Mouse (Mus musculus): Measurements from ENCODE around the gene Commd1.

Commd1 gene

DNA sequence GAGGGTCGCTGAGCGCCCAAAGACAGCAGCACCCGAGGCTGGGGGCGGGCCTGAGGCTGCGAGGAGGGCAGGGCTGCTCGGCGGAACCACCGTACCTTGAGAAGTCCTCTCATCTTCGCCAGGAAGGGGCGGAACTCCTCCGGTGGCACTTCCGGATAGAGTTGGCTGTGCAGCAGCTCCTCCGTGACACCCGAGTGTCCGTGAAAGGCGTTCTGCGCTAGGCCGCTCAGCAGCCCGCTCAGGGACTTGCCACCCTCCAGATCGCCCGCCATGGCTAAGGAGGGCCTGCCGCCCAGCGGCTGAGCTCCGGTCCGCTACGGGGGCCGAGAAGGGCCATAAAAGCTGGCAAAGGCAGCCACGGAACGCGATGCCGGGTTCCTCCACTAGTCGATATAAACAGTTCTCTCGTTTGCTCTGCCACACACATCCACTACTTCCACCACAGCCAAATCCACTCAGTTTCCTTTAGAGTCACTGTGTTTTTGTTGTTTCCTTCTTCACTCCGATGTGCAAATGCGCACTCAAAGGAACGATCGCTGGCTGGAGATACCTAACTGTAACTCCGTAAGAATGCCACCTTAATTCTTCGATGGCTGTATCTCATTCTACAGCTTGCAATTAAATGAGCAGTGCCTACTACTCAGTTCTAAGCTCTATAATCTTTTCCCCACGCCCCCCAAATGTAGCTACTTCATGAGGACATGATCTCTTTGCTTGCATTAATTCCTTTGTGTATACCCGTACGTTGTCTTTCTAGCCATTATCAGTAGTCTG lies at the start of gene Commd1, which contains the start of gene Gm28048:
Gene Commd1 (minus strand): TSS at position 399 of the 774 bp plus-strand sequence.
Gene Gm28048 (minus strand): TSS at position 107 of the 774 bp plus-strand sequence.
- in situ Hi-C loops (cut with MboI; ENCODE audit: unreplicated experiment in 2 of 2): loop anchor here (25.0 kb wide), 5 partner anchors 430 to 1420 kb away; partner anchors contain the start of genes Mdh1 (in 1 of the 2), Pex13 (in 1 of the 2), Pus10 (in 1 of the 2) and Wdpcp (in 1 of the 2)

DNA sequence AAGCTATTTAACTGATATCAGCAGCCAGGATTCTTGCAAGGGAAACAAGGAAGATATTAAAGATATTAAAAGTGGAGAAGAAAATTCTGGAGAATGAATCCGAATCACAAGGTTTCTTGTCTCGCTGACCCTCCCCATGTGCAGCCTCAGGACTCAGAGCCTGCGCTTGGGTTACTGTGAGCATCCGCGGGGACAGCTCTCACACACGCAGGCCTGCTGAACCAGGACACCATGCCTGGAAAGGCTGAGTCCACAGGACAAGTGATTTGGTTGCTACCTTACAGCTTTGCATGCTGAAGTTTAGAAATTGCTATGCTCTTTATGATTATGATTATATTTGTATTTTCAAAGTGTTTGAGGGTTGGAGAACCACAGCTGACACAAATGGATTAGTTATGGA lies 47.2 kb upstream of the Commd1 start:
- in situ Hi-C loops (cut with MboI; ENCODE audit: unreplicated experiment in 2 of 2): no loop called here

DNA sequence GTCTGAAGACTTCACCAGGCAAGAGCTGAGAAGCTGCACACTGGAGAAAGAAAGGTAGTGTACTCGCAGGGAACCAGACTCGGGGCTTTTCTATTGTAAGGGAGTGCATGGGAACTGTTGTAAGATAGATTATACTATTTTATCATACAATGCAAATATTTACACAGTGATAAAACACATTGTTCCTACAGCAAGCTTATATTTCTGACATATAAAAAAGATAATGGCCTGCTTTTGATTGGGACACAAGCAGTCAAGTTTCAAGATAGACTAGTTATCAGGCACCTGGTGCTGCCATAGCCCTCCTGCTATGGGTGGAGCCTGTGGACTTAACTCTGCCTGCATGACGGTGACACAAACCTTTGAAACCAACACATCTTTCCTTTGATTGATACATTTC lies 46.8 kb upstream of the Commd1 start:
- in situ Hi-C loops (cut with MboI; ENCODE audit: unreplicated experiment in 2 of 2): no loop called here

DNA sequence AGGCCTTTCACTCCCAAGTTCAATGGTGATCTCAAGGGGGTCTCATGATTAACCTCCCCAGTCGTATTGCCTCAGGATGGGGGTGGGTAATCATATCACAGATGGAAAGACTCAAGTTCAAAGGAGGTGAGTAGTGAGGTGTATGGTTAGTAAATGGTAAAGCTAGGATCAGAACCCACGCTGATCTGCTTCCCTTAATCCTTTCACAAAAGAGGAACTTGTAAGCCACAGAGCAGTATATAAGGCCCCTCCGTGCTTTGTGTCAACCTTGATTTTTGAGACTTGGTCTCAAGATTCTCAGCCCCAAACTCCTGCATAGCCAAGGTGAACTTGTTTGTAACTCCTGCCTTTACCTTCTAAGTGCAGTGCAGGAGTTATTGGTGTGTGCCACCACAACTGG lies 42.0 kb upstream of the Commd1 start:
- in situ Hi-C loops (cut with MboI; ENCODE audit: unreplicated experiment in 2 of 2): loop anchor here in 1 of 2 experiments (25.0 kb wide), 1 partner anchor 938 kb away; no protein-coding TSS in a partner anchor

DNA sequence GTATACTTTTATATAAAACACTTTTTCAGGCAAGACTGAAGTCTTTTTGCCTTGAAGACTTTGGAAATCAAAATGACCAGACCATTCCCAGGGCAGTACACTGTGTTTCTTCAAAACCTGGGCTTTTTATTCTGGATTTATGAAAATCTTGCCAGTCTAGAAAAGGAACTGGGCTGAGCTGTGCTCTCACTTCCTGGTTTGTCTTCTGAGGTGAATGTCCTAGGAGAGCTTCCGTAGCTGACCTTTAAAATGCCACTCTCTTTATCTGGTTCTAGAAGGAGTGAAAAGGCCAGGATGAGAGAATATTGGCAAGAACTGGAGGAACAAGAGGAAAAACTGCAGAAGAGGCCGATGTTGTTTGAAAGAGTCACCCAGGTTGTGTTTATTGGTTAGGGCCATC lies 41.0 kb upstream of the Commd1 start:
- in situ Hi-C loops (cut with MboI; ENCODE audit: unreplicated experiment in 2 of 2): loop anchor here in 1 of 2 experiments (25.0 kb wide), 1 partner anchor 939 kb away; no protein-coding TSS in a partner anchor

DNA sequence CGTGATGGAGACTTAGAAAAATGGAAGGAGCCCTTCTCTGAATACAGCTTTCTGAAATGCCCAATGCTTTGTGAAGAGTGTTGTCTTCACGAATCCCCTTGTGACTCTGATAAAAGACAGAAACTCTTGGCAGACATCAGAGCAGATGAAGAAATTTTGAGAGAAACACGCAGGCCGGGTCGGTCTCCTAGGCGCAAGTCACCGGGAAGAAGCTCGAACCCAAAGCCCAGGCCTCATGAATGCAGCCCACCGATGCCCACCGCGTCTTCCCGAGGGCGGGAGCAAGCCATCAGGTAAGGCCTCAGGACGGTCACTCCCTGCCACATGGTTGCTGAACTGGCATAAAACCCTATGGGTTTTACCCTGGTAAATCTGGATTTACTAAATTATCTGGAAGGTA lies 38.7 kb upstream of the Commd1 start:
- in situ Hi-C loops (cut with MboI; ENCODE audit: unreplicated experiment in 2 of 2): loop anchor here in 1 of 2 experiments (25.0 kb wide), 1 partner anchor 941 kb away; no protein-coding TSS in a partner anchor

DNA sequence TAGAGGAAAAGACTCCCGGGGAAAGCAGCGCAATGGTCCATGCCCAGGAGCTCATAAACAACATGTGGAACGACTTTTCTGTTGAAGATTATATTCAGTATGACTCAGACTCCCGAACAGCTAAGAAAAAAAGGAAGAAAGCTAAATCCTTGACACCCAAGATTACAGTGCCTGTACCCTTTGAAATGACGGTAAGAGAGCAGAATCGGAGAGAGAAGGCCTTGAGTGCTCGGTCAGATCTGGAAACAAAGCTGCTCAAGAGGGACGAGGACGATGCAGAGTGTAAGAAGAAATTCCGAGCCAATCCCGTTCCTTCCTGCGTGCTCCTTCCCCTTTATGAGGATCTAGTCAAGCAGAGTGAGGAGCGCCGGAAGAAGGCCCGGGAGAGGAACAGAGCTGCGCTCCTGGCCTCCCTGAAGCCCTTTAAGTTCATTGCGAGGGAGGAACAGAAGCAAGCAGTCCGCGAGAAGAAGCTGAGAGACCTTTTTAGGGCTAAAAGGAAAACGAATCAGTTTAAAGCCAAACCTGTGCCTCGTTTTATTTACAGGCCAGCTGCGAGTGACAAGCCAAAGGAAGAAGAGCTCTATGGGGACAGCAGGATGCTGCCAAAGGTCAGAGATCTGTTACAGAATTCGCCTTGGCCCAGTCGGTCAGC lies 38.1 kb upstream of the Commd1 start:
- in situ Hi-C loops (cut with MboI; ENCODE audit: unreplicated experiment in 2 of 2): loop anchor here in 1 of 2 experiments (25.0 kb wide), 1 partner anchor 942 kb away; no protein-coding TSS in a partner anchor

DNA sequence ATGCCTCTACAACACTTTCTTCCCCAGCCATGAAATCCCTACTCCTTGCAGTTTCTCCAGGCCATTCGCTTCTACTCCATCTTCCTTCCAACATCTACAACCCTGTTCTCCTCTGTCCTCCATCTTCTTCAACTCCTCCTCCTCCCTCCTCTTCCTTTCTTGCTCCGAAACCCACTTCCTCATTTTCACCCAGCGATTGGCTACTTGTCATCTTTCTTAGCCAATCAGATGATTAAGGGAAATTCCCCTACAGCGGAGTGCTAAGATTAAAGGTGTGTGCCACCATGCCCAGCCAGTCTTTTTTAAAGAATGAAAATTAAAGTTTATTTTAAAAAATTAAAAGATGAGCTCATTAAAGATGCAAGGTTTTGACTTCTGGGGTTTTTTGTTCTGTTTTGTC lies 35.8 kb upstream of the Commd1 start:
- in situ Hi-C loops (cut with MboI; ENCODE audit: unreplicated experiment in 2 of 2): loop anchor here (10.0 to 25.0 kb wide), 3 partner anchors 127 to 944 kb away; no protein-coding TSS in a partner anchor

DNA sequence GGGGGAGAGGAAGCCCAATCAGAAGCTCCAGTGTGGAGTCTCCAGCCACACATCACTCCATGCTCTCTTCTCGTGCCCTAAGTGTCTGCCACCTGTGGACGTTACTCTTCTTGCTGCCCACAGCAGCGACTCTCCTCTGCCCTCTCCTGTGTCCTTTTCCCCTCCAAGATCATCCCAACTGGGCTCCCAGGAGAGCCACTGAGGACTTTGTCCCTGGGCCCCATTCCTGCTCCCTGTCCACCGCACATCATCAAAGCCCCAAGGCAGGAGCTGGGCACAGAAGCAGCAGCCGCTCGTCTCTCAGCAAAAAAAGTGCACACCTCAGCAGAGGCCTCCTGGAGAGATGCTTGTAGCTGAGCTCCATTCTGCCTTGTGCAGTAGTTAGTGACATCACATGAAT lies 32.8 kb upstream of the Commd1 start:
- in situ Hi-C loops (cut with MboI; ENCODE audit: unreplicated experiment in 2 of 2): loop anchor here (10.0 to 25.0 kb wide), 3 partner anchors 130 to 947 kb away; no protein-coding TSS in a partner anchor

DNA sequence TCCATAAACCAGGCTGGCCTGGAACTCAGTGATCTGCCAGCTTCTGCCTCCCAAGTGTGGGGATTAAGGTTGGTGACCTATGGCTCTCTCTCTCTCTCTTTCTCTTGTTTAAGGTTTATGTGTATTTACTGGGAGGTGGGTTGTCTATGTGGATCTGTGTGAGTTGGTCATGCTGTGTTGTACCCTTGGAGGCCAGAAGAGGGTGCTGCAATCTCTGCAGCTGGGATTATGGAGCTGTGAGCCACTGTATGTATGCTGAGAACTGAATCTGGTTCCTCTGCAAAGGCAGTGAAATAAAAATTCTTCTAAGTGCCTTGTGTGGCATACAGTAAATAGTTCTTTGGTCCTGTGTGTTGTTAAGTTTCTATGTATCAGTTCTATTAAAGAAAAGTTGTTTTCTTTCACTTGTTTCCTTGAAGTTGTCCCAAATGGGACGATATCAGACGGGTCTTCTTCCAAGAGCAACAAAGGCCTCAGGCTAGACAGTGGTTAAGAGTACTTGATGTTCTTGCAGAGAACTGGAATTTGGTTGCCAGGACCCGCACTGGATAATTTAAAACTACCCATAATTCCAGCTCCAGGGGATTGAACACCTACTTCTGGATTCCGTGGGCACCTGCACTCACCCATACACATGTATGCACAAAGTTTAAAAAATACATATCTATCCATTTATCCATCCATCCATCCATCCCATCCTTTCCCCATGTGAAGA lies 31.6 kb upstream of the Commd1 start:
- in situ Hi-C loops (cut with MboI; ENCODE audit: unreplicated experiment in 2 of 2): loop anchor here (10.0 to 25.0 kb wide), 3 partner anchors 131 to 949 kb away; no protein-coding TSS in a partner anchor

DNA sequence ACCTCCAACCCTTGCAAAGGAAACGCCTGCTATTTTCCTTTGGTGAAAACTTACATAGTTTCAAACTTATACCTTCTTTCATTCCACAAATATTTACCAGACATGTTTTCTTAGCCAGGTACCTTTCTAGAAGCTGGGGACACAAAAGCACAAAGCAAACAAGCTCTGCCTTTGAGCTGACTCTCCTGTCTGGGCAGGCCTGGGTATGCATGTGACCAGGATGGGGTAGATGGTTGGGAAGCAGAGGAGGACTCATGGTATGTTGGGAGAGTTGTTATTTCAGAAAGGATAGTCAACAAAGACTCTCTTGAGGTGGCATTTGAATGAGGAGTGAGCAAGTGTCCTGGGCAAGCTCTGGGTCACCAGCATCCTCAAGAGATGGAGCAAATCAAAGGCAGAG lies 30.9 kb upstream of the Commd1 start:
- in situ Hi-C loops (cut with MboI; ENCODE audit: unreplicated experiment in 2 of 2): loop anchor here (10.0 to 25.0 kb wide), 3 partner anchors 132 to 949 kb away; no protein-coding TSS in a partner anchor

DNA sequence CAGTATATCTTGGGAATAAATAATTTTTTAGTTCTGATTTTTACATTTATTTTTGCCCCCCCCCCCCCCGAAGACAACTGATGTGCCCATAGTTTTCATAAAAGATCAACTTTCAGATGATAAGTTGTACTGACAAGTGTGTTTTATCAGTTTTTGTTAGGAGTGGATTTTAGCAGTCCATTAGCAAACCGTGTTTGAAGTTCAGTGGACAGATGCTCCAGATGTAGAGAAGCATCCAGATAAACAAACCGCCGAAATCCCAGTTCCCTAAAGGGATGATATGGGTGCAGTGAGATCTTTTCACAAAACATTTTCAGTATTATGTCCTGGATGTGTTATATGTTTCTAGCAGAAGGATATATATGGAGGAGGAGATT lies 26.6 kb upstream of the Commd1 start:
- in situ Hi-C loops (cut with MboI; ENCODE audit: unreplicated experiment in 2 of 2): loop anchor here in 1 of 2 experiments (25.0 kb wide), 1 partner anchor 953 kb away; no protein-coding TSS in a partner anchor

DNA sequence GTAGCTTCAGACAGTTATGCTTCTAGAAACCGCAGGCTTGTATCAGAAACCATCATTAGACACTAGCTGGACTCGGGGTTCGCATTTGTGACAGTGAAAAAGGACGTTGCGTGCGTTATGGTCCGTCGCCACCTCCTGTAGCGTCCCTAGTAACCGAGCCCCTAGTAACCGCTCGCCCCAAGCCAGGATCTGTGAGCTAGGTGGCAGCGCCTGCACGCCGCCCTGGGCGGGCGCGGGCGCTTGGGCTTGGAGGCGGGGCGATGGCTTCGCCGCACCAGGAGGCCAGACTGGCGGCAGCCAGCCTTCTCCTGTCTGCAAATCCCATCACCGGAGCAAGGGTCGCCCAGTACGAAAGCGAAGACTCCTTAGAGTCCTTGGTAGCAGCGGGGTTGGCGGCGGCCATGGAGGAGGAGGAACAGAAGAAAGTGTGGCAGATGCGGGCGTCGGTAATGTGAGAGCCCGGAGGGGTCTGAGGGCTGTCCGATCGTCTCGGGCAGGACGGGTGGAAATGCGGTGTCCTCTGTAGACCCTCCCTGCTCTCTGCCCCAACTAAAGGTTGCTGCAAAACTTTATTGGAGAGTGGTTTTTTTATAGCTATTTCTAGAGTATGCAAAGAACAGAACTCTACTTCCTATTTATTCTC lies 26.1 kb upstream of the Commd1 start:
- in situ Hi-C loops (cut with MboI; ENCODE audit: unreplicated experiment in 2 of 2): loop anchor here in 1 of 2 experiments (25.0 kb wide), 1 partner anchor 954 kb away; no protein-coding TSS in a partner anchor

DNA sequence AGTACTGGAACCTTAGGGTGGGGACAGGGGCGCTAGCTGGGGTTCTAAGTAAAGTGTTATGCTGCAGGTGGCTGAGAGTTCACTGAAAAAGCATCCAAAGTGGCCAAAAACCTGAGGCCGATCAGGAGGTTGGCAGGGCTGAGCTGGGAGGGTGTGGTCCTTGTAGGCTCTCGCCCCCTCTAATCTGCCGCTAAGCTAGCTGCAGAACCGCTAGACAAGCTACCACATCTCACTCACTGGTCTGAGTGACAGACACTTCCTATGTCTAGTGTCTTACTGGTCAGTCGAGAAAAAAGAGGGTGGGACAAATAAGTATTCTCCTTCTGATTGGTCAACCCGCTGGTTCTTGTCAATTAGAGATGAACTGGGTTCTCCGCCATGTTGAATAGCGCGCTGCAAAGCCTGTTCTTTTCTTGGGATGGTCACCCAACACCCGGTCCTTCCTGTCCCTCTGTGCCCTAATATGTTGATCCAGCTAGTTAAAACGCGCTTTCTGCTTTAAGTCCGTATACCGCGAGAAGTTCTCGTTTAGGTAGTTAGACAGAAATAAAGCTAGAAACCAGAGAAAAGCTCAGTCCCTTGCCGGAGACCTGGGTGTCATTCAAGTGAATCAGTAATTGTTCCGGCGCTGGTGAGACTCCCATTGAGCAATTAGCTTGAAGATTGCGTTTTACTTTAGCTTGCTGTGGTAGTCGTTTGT lies 25.4 kb upstream of the Commd1 start, which contains the start of gene Fam161a:
Gene Fam161a (plus strand): TSS at position 51 of the 700 bp plus-strand sequence.
- in situ Hi-C loops (cut with MboI; ENCODE audit: unreplicated experiment in 2 of 2): loop anchor here in 1 of 2 experiments (25.0 kb wide), 1 partner anchor 955 kb away; no protein-coding TSS in a partner anchor

DNA sequence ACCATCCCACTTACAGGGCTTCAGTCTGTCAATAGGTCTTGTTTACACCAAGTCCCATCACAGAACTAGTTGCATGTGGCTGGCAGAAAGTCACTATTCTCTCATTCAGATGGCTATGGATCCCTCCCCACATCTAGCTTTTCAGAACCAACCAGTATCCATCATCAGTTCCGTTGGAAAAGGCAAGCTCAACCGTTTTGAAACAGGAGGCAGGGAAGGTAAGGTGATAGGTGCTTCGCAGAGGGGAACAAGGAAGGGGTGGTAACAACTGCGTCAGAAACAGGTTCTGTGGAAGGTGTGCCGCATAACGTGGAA lies 24.9 kb upstream of the Commd1 start:
- in situ Hi-C loops (cut with MboI; ENCODE audit: unreplicated experiment in 2 of 2): loop anchor here in 1 of 2 experiments (25.0 kb wide), 1 partner anchor 955 kb away; no protein-coding TSS in a partner anchor

DNA sequence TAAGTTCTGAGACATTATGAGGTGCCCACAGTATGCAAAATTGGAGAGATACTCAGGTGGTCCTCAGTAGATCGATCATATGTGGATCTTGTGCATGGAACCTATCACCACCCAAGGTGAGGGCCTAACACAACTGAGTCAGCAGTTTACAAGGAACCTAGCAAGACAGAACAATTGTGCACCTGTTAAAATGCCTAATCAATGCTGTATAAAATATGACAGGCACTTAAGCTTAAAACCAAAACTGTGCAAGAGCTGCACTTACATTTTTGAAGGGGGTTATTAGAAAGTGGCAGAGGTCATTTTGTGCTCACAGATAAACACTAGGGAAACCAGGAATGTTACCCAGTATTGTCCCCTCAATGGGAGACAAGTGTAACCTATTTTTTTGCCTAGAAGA lies 23.1 kb upstream of the Commd1 start:
- in situ Hi-C loops (cut with MboI; ENCODE audit: unreplicated experiment in 2 of 2): loop anchor here in 1 of 2 experiments (25.0 kb wide), 1 partner anchor 957 kb away; no protein-coding TSS in a partner anchor

DNA sequence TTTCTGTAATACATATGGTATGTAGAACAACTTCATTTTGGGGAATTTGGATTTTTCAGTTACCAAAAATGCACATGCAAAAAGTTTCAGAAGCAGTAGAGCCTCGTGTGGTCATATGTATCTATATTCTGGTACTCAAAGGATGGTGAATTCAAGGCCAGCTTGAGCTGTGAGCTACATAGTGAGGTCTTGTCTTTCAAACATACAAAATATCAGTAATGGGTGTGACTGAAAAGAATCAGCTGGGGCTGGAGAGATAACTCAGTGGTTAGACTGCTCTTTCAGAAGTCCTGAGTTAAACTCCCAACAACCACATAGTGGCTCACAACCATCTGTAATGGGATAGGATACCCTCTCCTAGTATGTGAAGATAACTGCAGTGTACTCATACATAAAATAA lies 16.1 kb upstream of the Commd1 start:
- in situ Hi-C loops (cut with MboI; ENCODE audit: unreplicated experiment in 2 of 2): loop anchor here (10.0 to 25.0 kb wide), 6 partner anchors 414 to 1436 kb away; partner anchors contain the start of genes Ahsa2 (in 1 of the 2), Mdh1 (in 1 of the 2), Pex13 (in 1 of the 2) and Pus10 (in 1 of the 2)

DNA sequence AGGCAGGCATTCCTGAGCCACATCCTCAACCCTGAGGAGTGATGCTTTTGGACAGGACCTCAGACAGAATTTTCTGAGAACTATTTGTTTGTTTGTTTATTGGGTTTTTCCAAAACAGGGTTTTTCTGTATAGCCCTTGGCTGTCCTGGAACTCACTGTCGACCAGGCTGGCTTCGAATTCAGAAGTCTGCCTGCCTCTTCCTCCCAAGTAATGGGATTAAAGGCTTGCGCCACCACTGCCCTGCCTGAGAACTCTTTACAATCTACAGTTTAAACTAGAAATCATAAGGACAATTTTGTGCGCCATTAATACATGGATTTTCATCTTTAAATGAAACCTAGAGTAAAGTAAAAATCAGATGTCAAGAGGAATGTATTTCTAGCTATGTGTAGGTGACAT lies 13.3 kb upstream of the Commd1 start:
- in situ Hi-C loops (cut with MboI; ENCODE audit: unreplicated experiment in 2 of 2): loop anchor here (10.0 to 25.0 kb wide), 6 partner anchors 417 to 1433 kb away; partner anchors contain the start of genes Ahsa2 (in 1 of the 2), Mdh1 (in 1 of the 2), Pex13 (in 1 of the 2) and Pus10 (in 1 of the 2)

All from v-Abl transformed pro-B cells (cell line).